Mouse (Mus musculus) lung, postnatal 14 days (tissue): Measurements from ENCODE around the gene Lgr4.

Experiments
- DNase-seq: peaks from one replicate; pipeline ENCODE4 v3.0.0; 2021

The Lgr4 gene

GRCm38 (mm10) chr2:110036265-110036664 lies 118.8 kb downstream of the Lgr4 start:
- DNase-seq = no peak

- no peak for DNase-seq
These were observed 119.2 kb downstream of the Lgr4 start for GRCm38 (mm10) chr2:110036665-110037064.

GRCm38 (mm10) chr2:110037221-110037620 lies 119.8 kb downstream of the Lgr4 start:
- DNase-seq = no peak

GRCm38 (mm10) chr2:110038341-110038740 lies 120.9 kb downstream of the Lgr4 start:
- no peak for DNase-seq

GRCm38 (mm10) chr2:110042861-110043760 lies 125.7 kb downstream of the Lgr4 start:
- DNase-seq = no peak

GRCm38 (mm10) chr2:110058424-110058823 lies 141.0 kb downstream of the Lgr4 start:
- no peak for DNase-seq

GRCm38 (mm10) chr2:110063131-110063530 lies 145.7 kb downstream of the Lgr4 start:
- no peak for DNase-seq
